15 mouse cellular contexts compared by ENCODE assay signal in genomic region chr2:69857882-69858281, GRCm38 (mm10). TPM values are rescaled to one million over a fixed set of nuclear protein-coding genes. Genes with fewer than 3 reads are reported as not detected.
DNase-seq lines count a peak whose midpoint lies in the region; ATAC-seq and TF ChIP-seq lines count a peak whose summit lies in the region.
"Had no signal": no experiment of that assay in that cellular context is flagged by ENCODE, and none has a peak within 500 bp of the region (broad histone marks: within the 10 kb centered on the region; RNA-seq: fewer than 3 reads in every experiment).

No protein-coding gene starts in this region.

- peak; percentile 22 for DNase-seq in embryo, embryonic 10 days (ENCODE audit: low spot score)
- DNase-seq in embryo, embryonic 9.5 days (ENCODE audit: extremely low spot score), result no peak
- DNase-seq in liver, embryonic 14.5 days (ENCODE audit: low read depth in 3 of 3, low spot score in 3 of 3), result no peak
- no peak for DNase-seq in liver
- DNase-seq in c-Kit-positive CD71-positive TER-119-positive erythroid progenitor cells, embryonic 14.5 days (ENCODE audit: low spot score), result peak; percentile 27
- no peak for DNase-seq in spleen, adult 12 weeks (ENCODE audit: low spot score)
- DNase-seq: adrenal gland, adult 2 months; cerebellum, adult 8-10 months; kidney, adult 18-20 months; liver, embryonic 13.5 days had no signal

- H3K9ac ChIP-seq in liver, embryonic 14.5 days (replicated peaks), result no peak overlapping the region
- H3K9ac ChIP-seq: heart, embryonic 13.5 days; liver, embryonic 13.5 days; midbrain, embryonic 12.5 days; neural tube, embryonic 15.5 days had no signal

- H3K27ac ChIP-seq in liver, embryonic 14.5 days, result no peak overlapping the region
- H3K27ac ChIP-seq: heart, embryonic 13.5 days; liver, embryonic 13.5 days; midbrain, embryonic 12.5 days; neural tube, embryonic 15.5 days had no signal

- TF ChIP-seq EP300 in liver, embryonic 14.5 days (IDR thresholded peaks at IDR 0.05; ENCODE audit: low read depth), result no peak

- H3K4me1 ChIP-seq in liver, embryonic 14.5 days (replicated peaks; ENCODE audit: control insufficient read depth in 2 of 2, insufficient read depth in 2 of 2, low read length in 1 of 2), result peaks cover 16 to 18% of the 10 kb centered on the region in 2 experiments
- peaks cover 15% of the 10 kb centered on the region for H3K4me1 ChIP-seq in E14TG2a.4 (replicated peaks; ENCODE audit: low read depth, low read length)

- H3K9me3 ChIP-seq in liver, embryonic 14.5 days (ENCODE audit: control insufficient read depth, low read length), result no peaks in the 10 kb centered on the region
- no peaks in the 10 kb centered on the region for H3K9me3 ChIP-seq in E14TG2a.4 (ENCODE audit: low read length)
- H3K9me3 ChIP-seq: heart, embryonic 13.5 days; liver, embryonic 13.5 days; midbrain, embryonic 12.5 days; neural tube, embryonic 15.5 days had no signal

- H3K4me3 ChIP-seq in liver, embryonic 14.5 days (ENCODE audit: insufficient read depth in 1 of 2, low read depth in 2 of 2, low read length in 2 of 2), result no peak overlapping the region
- H3K4me3 ChIP-seq in E14TG2a.4 (replicated peaks; ENCODE audit: low read length), result no peak overlapping the region
- H3K4me3 ChIP-seq: heart, embryonic 13.5 days; liver, embryonic 13.5 days; midbrain, embryonic 12.5 days; neural tube, embryonic 15.5 days had no signal

- no peaks in the 10 kb centered on the region for H3K27me3 ChIP-seq in liver, embryonic 14.5 days (ENCODE audit: control insufficient read depth, insufficient read depth, low read length)
- 0 out of 2 replicates have a peak, but pooled peaks cover 3% of the 10 kb centered on the region for H3K27me3 ChIP-seq in E14TG2a.4 (ENCODE audit: insufficient read depth, low read length)
- H3K27me3 ChIP-seq: heart, embryonic 13.5 days; liver, embryonic 13.5 days; midbrain, embryonic 12.5 days; neural tube, embryonic 15.5 days had no signal

- ATAC-seq in liver, embryonic 14.5 days (ENCODE audit: insufficient read depth), result no peak
- no peak for ATAC-seq in frontal cortex, adult (ENCODE audit: low TSS enrichment)

- WGBS in liver, embryonic 14.5 days (ENCODE audit: insufficient replicate concordance), result 80% methylated on average over 1 of the region's 1 CpGs

- no peak overlapping the region for H3K4me2 ChIP-seq in liver, embryonic 14.5 days (ENCODE audit: low read depth)
- H3K4me2 ChIP-seq: heart, embryonic 13.5 days; liver, embryonic 13.5 days; midbrain, embryonic 12.5 days; neural tube, embryonic 15.5 days had no signal

- TF ChIP-seq CTCF in liver, embryonic 14.5 days (IDR thresholded peaks at IDR 0.05; ENCODE audit: low read depth), result peak; percentile 52
- TF ChIP-seq CTCF in E14TG2a.4 (conservative IDR thresholded peaks at IDR 0.05; ENCODE audit: low read length), result peak; percentile 29

- H3K36me3 ChIP-seq in liver, embryonic 14.5 days (replicated peaks; ENCODE audit: control insufficient read depth, insufficient read depth, low read depth), result no peaks in the 10 kb centered on the region
- no peaks in the 10 kb centered on the region for H3K36me3 ChIP-seq in E14TG2a.4 (ENCODE audit: insufficient read depth, low read length)
- H3K36me3 ChIP-seq: heart, embryonic 13.5 days; liver, embryonic 13.5 days; midbrain, embryonic 12.5 days; neural tube, embryonic 15.5 days had no signal

RNA-seq across cellular contexts. Expression of gene Ssb, which starts 3.5 kb away (rescaled TPM):
- 26.2 and 76.5 TPM in 2 replicates for polyA plus RNA-seq in liver, embryonic 14.5 days (2012; rRNA removed)
- 161 and 170 TPM in 2 replicates for polyA plus RNA-seq in liver, embryonic 14.5 days (2014; fragmentation: Nextera tagmentation; extraction: Ambion mirVana)

RNA-seq across cellular contexts. Expression of gene Mettl5, which starts 27.5 kb away (rescaled TPM):
- 5.7 and 9.4 TPM in 2 replicates for polyA plus RNA-seq in liver, embryonic 14.5 days (2012; rRNA removed)
- polyA plus RNA-seq in liver, embryonic 14.5 days (2014; fragmentation: Nextera tagmentation; extraction: Ambion mirVana), result 33.2 and 35.4 TPM in 2 replicates

RNA-seq across cellular contexts. Expression of gene Klhl23, which starts 36.1 kb away (rescaled TPM):
- polyA plus RNA-seq in liver, embryonic 14.5 days (2012; rRNA removed), result 8.0 and 12.0 TPM in 2 replicates
- polyA plus RNA-seq in liver, embryonic 14.5 days (2014; fragmentation: Nextera tagmentation; extraction: Ambion mirVana), result 15.7 and 15.9 TPM in 2 replicates

RNA-seq across cellular contexts. Expression of gene Ubr3, which starts 39.2 kb away (rescaled TPM):
- polyA plus RNA-seq in liver, embryonic 14.5 days (2012; rRNA removed), result 6.4 and 8.0 TPM in 2 replicates
- 5.8 and 5.9 TPM in 2 replicates for polyA plus RNA-seq in liver, embryonic 14.5 days (2014; fragmentation: Nextera tagmentation; extraction: Ambion mirVana)

Comparison
In these comparisons a context has a peak if more than half of its experiments do, and no peak if none do; other contexts are left out.
1. DNase-seq: peak in embryo, embryonic 10 days (single experiment) and c-Kit-positive CD71-positive TER-119-positive erythroid progenitor cells, embryonic 14.5 days (single experiment); none in embryo, embryonic 9.5 days (single experiment), liver, embryonic 14.5 days (0 of 3), liver (single experiment) and spleen, adult 12 weeks (single experiment).